Mouse (Mus musculus) bone marrow macrophage, adult 2 months (primary cell): ENCODE data around the gene Piwil4. TPM values are rescaled to one million over a fixed set of nuclear protein-coding genes. Genes with fewer than 3 reads are reported as not detected.
A peak's percentile ranks its signal among the peaks of the same experiment; 100 is the strongest.
"Not testable (repeated sequence)": the region's sequence is repeated elsewhere in the genome, so short reads cannot be mapped to it uniquely, and the experiment has no call there.

Experiments used
- H3K27ac ChIP-seq: 2 replicates; pipeline ENCODE4 v1.5.1; 2012; ENCODE audit warnings: low read depth, low read length; ENCODE audit not compliant: insufficient read depth
- H3K4me1 ChIP-seq: 2 replicates; pipeline ENCODE4 v1.6.1; 2012; ENCODE audit warnings: low read length; ENCODE audit not compliant: control insufficient read depth, insufficient read depth
- H3K4me3 ChIP-seq: 2 replicates; pipeline ENCODE4 v1.5.1; 2012; ENCODE audit warnings: mild to moderate bottlenecking, low read length, moderate library complexity; ENCODE audit not compliant: insufficient read depth
- CTCF ChIP-seq: IDR thresholded peaks from 2 replicates; pipeline ENCODE4 v1.5.1; 2012; ENCODE audit warnings: low read depth, mild to moderate bottlenecking, low read length, moderate library complexity
- POLR2A ChIP-seq: IDR thresholded peaks from 2 replicates; pipeline ENCODE4 v1.6.1; 2012; ENCODE audit warnings: mild to moderate bottlenecking, low read depth, low read length, borderline replicate concordance
- polyA plus RNA-seq: library from polyadenylated mRNA; stranded (reverse); fragments of >200 nt; gene quantifications from 2 replicates; pipeline ENCODE4 v1.2.4, GENCODE M21; 2012; ENCODE audit not compliant: missing spikeins, insufficient read depth, insufficient read length

Piwil4 gene
- polyA plus RNA-seq, 1 experiment, result not detected

DNA sequence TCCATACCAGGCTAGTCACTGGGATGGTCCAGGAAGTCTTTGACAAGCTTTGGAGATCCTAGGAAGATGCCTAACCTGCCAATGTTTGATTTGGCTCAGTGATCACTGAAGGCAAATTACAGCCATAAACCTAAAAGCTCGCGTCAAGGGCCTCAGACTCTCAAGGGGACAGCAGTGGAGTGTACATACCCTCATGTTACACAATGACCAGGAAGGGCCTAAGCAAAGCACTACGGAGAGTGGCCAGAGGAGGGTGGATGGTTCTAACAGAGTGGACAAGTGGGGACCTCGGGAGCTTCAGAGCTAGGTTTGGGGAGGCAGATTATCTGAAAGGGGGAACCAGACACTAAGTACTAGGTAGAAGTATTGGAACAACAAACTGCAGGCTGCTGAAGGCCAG lies 13.9 kb downstream of the Piwil4 start:
- TF ChIP-seq CTCF (no peak), POLR2A (no peak)
- Histone ChIP-seq H3K4me1 (peaks cover 19% of the 10 kb centered on the region), H3K4me3 (no peak overlapping the region), H3K27ac (no peak overlapping the region)

DNA sequence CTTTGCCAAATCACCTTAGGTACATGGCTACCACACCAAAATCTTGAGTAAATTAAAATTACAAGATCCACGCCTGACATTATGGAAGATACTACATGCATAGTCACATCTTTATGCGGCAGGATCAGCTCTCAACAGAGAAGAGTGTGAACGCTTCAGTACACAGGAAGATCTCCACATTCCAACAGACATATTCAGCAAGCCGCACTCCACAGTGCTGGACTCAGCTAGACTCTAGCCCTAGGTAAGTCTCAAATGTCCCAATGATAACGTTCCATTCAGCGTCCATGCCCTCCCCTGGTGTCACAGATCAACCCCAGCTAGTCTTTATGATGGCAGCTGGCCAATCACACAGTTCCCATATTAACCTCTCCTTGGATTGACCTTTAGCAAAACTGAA lies 14.5 kb downstream of the Piwil4 start:
- peaks cover 19% of the 10 kb centered on the region for H3K4me1 ChIP-seq
- H3K4me3 ChIP-seq, result no peak overlapping the region
- H3K27ac ChIP-seq, result no peak overlapping the region
- TF ChIP-seq CTCF (no peak), POLR2A (no peak)

DNA sequence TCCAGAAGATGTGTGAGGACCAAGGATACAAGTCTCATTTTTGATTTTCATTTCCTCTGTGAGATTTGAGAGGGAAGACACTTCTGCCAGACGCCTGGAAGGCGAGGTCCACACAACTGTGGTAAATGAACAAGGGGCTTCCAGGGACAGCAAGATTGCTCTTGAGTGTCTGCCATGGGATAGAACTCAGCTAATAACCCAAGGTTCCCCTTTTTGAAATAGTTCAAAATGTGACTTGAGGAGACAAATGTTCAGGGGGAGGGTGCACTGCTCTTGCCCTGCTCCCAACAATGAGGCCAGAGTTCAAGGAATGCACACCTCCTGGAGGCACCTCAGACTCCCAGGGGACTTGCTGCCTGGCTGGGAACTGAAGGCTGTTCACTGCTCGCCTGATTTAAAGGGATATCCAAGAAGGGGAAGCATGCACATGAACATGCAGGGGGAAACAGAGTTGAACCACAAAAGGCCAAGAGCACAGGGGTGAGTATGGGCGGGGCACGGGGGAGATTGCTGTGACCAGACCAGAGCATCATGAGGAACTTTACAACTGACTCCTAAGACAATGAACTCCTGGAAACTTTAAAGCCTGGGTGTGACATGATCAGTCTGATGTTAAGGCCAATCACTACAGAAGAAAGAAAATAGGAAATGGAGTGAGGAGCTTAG lies 15.6 kb downstream of the Piwil4 start:
- Histone ChIP-seq H3K4me3 (no peak overlapping the region), H3K27ac (peak overlapping the region; percentile 26), H3K4me1 (peaks cover 19% of the 10 kb centered on the region)
- no peak for TF ChIP-seq POLR2A
- no peak for TF ChIP-seq CTCF

DNA sequence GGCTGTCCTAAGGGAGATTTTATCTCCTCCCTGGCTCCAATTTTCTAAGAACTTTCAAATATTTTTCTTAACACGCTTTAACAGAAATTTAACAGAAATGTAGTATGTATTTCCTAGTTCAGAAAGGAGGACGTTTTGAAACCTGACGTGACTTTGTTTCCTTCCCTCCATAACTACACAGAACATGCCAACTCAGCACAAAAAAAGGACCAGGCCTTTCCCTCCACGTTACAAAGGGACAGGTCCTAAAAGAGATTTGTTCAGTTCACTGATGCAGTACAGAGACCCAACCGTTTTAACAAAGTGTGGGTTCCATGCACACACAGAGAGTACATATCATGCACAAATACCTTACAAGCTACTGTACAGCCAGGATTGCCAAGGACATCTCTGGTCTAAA lies 18.9 kb downstream of the Piwil4 start:
- Histone ChIP-seq H3K4me3 (no peak overlapping the region), H3K4me1 (peaks cover 30% of the 10 kb centered on the region), H3K27ac (no peak overlapping the region)
- TF ChIP-seq POLR2A, result no peak
- TF ChIP-seq CTCF, result no peak

DNA sequence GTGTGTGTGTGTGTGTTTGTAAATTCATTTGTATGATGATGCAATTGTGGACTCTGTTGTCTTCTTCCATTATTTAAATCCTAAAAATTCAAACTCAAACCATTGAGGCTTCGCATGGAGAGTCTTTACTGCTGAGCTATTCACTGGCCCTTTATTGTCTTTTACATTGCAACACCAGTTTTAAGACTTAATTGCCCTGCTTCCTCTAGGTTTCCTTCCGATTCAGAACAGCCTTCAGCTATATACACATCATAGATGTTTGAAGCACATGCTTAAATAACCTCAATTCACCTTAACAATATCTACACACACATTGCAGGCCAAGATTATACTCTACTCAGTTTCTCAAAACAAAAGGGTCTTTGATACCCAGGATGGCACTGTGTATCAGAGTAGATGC lies 20.1 kb downstream of the Piwil4 start:
- Histone ChIP-seq H3K4me1 (peaks cover 26% of the 10 kb centered on the region), H3K27ac (no peak overlapping the region), H3K4me3 (no peak overlapping the region)
- TF ChIP-seq CTCF (no peak), POLR2A (no peak)

DNA sequence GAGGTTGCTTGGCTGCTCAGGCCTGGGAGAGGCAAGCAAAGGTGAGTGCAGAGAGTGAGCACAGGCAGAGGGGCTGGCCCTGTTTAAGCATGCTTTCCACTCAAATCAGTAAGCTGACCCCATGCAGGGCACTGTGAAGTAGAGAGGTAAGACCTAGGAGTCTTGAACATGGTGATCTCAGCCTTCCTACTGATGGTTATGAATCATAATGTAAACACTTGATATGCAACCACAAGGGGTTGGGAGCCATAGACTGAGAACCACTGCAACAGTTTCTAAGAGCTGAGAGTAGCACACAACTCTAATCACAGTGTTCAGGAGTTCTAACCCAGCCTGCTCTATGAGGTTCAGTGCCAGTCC lies 22.2 kb downstream of the Piwil4 start:
- H3K4me3 ChIP-seq, result no peak overlapping the region
- peaks cover 11% of the 10 kb centered on the region for H3K4me1 ChIP-seq
- no peak for TF ChIP-seq CTCF
- TF ChIP-seq POLR2A, result no peak
- H3K27ac ChIP-seq, result no peak overlapping the region

DNA sequence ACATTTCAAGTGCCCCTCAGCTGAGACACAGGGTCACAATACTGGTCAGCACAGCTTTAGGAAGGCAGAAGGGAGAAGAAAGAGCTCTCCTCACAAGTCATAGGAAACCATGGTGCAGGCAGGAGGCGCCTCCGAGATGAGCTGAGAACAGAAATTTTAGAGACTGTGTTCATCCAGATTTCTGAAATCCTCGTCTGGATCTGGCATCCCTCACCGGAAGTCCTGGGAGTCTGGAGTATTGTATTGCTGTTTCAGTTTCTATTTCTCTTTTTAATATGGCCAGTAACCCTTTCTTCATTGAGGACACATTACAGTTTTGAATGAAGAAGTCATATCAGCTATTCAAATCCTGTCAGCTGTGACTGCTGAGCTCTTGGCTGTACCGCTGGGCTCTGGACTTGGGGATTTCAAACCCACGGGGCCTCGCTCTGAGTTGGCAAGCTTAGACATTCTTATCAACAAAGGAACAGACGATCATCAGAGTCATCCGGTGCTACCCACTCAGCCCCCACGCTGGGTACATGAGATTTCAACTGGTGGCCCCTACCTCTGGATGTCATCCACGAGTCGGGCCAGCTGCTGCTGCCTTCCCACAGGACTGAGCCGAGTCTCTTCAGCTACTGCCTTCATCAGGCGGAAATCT lies 22.7 kb downstream of the Piwil4 start:
- TF ChIP-seq POLR2A, result no peak
- no peak for TF ChIP-seq CTCF
- Histone ChIP-seq H3K4me3 (no peak overlapping the region), H3K4me1 (peaks cover 11% of the 10 kb centered on the region), H3K27ac (no peak overlapping the region)

DNA sequence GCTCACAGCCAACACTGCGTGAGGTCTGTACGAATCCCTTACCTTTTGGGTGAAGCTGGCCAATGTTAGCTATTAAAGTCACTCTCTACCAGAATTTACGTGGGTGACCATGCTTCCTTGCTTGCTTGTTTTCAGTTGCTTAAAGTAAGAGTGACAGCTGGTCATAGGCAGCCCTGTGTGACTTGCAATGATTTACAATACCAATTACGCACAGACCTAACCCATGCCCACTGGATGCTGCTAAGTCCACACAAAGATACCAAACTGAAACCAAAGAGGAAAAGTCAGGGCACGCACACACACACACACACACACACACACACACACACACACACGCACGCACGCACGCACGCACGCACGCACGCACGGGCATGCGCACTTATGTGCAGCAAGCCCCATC lies 25.3 kb downstream of the Piwil4 start:
- H3K27ac ChIP-seq, result no peak overlapping the region
- TF ChIP-seq POLR2A, result no peak
- no peak for TF ChIP-seq CTCF
- H3K4me3 ChIP-seq, result no peak overlapping the region
- H3K4me1 ChIP-seq, result peaks cover 11% of the 10 kb centered on the region

DNA sequence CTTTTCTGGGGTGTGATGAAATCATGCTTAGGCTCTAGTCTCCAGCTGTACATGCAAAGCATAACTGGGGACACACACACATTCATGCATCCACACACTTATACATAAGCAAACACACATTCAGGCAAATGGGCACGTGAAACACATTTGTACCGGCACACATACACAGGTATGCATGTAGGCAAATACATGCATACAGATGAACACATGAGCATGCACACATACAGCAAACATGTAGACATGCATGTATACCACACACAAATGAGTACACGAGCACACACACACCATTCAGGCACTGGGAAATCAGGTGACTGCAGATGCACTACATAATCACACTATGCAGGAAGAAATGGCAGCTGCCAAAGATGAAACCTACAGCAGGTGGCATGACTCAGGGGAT lies 29.6 kb downstream of the Piwil4 start:
- Histone ChIP-seq H3K4me3 (no peak overlapping the region), H3K27ac (no peak overlapping the region), H3K4me1 (peaks cover under 1% of the 10 kb centered on the region; the same call in 1 of the 2 replicates)
- TF ChIP-seq POLR2A (no peak), CTCF (no peak)

DNA sequence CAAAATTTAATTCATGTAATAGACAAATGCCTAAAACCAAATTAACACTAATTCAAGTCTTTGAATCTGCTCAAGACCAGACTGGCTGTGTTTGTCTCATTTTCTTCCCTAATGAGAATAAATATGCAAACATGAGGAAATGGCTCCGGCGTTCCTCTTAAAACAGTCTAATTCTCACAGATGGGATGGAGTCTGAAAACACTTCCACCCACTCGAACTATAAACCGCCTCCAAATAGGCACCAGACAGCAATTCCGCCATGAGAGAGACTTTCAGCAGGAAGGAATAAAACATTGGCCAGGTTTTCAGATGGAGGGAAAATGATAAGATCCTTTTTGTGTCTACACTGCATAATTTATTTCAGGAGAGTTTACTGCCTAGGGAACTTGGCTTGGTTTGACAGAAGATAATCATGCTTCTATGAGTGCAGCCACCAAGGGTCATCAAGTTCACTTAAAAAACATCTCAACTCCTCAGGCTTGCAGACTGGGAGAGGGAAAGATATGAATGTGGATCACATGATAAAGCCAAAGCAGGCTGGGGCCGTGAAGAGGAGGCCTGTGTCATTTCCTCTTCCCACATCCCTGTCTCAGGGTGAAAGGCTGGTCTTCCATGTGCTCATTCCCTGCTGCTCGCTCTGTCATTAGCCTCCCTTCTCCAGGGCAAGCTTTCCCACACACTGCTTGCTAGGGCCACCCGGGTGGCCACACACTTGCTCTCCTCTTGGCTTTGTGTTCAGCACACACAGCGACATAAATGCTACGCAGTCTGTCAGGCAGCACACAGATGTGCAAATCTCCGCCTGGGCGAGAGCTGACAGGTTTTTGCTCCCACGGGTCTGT lies 35.0 kb downstream of the Piwil4 start:
- no peak overlapping the region for H3K27ac ChIP-seq
- H3K4me1 ChIP-seq, result peaks cover 8% of the 10 kb centered on the region
- H3K4me3 ChIP-seq, result no peak overlapping the region
- no peak for TF ChIP-seq CTCF
- TF ChIP-seq POLR2A, result no peak

DNA sequence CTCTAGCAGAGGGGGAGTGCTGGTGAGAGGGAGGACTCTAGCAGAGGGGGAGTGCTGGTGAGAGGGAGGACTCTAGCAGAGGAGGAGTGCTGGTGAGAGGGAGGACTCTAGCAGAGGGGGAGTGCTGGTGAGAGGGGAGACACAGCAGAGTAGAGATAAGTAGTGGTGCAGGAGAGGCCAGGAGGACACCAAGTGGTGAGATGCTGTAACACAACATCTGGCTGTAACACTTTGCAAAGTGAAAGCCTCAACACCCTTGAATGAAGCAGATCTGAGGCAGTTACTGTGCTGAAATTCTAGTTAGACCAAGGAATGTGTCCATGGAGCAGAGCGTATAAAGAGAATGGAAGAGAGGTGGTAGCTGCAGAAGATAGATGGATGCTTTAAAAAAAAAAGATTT lies 39.7 kb downstream of the Piwil4 start:
- H3K4me3 ChIP-seq, H3K27ac ChIP-seq: not testable (repeated sequence)
- H3K4me1 ChIP-seq, result peaks cover 11% of the 10 kb centered on the region
